Mouse (Mus musculus) heart, postnatal 0 days (tissue): ENCODE measurements around the gene Ptprm. TPM values are rescaled to one million over a fixed set of nuclear protein-coding genes. Genes with fewer than 3 reads are reported as not detected.

Experiments
- ATAC-seq: fragments of 200-750 bp; cut with Nextera tagmentation; 2 replicates; pipeline ENCODE4 v1.8.0; 2017; ENCODE audit warnings: low read depth, moderate number of reproducible peaks, moderate library complexity; ENCODE audit not compliant: insufficient read depth
- DNase-seq: peaks from one replicate; pipeline ENCODE4 v3.0.0-alpha.2; 2016; ENCODE audit warnings: low spot score
- H3K27ac ChIP-seq: fragments of 300-500 bp; sonication (generic); 2 replicates; pipeline ENCODE4 v1.5.1; 2014; ENCODE audit warnings: low read depth, mild to moderate bottlenecking
- H3K27me3 ChIP-seq: fragments of 300-500 bp; sonication (generic); 2 replicates; pipeline ENCODE4 v1.6.1; 2014; ENCODE audit warnings: low read length, mixed read lengths; ENCODE audit not compliant: control insufficient read depth, insufficient read depth
- H3K36me3 ChIP-seq: fragments of 300-500 bp; sonication (generic); replicated peaks from 2 replicates; pipeline ENCODE4 v1.6.1; 2014; ENCODE audit warnings: low read length, mixed read lengths; ENCODE audit not compliant: control insufficient read depth, insufficient read depth
- H3K4me1 ChIP-seq: fragments of 300-500 bp; sonication (generic); 2 replicates; pipeline ENCODE4 v1.6.1; 2014; ENCODE audit warnings: antibody characterized with exemption; ENCODE audit not compliant: control insufficient read depth, insufficient read depth
- H3K4me2 ChIP-seq: fragments of 300-500 bp; sonication (generic); 2 replicates; pipeline ENCODE4 v1.6.1; 2014; ENCODE audit warnings: low read depth, mild to moderate bottlenecking, low read length, moderate library complexity
- H3K4me3 ChIP-seq: fragments of 300-500 bp; sonication (generic); 2 replicates; pipeline ENCODE4 v1.5.1; 2014; ENCODE audit warnings: low read depth, low read length
- H3K9ac ChIP-seq: fragments of 300-500 bp; sonication (generic); replicated peaks from 2 replicates; pipeline ENCODE4 v1.6.1; 2014; ENCODE audit warnings: low read depth, low read length, mixed read lengths
- H3K9me3 ChIP-seq: fragments of 300-500 bp; sonication (generic); replicated peaks from 2 replicates; pipeline ENCODE4 v1.6.1; 2016; ENCODE audit warnings: low read length; ENCODE audit not compliant: control insufficient read depth
- CTCF ChIP-seq: IDR thresholded peaks from 2 replicates; pipeline ENCODE4 v1.5.1; 2016; ENCODE audit warnings: antibody characterized with exemption, control low read depth, low read depth
- EP300 ChIP-seq: IDR thresholded peaks from 2 replicates; pipeline ENCODE4 v1.6.1; 2016; ENCODE audit warnings: antibody characterized with exemption, low read depth
- WGBS: fragments of 180-500 bp; shearing (Covaris S2); extraction: QIAGEN DNeasy Blood & Tissue Kit; methylation state at CpG from one replicate; pipeline ENCODE4 v1.1.7; 2014; 5-methylcytosine and 5-hydroxymethylcytosine counted together
- polyA plus RNA-seq: library from polyadenylated mRNA; unstranded; fragments of >200 nt; fragmentation: Nextera tagmentation; extraction: Ambion mirVana; gene quantifications from 2 replicates; pipeline ENCODE4 v1.2.1, GENCODE M21; 2015
- total RNA-seq: library from RNA; depleted of rRNA; stranded (reverse); fragments of >200 nt; gene quantifications from 2 replicates; pipeline ENCODE4 v1.2.3, GENCODE M21; 2014; ENCODE audit warnings: low replicate concordance

Gene Ptprm
- total and polyA plus RNA-seq, 2 experiments from 2014 or later, result 11.9 to 48.0 TPM

DNA sequence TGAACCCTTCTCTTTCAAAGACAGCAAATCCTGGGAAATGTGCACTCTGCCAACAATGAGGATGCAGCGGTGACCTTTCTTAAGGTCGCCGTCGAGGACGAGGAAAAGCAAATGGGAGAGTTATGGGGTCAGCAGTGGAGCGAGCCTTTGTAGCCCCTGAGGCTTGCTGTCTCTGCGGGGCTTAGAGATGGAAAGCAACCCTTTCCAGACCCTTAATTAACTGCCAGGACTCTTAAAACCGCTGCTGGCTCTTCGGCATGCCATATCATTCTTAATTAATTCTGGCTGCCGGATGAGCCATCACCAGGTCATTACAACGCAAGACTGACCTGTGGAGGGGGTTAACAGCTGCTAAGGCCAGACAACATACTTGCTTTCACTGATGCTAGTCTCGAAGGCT lies 568.1 kb downstream of the Ptprm start:
- Histone ChIP-seq H3K27ac (no peak overlapping the region), H3K9me3 (no peaks in the 10 kb centered on the region), H3K4me2 (no peak overlapping the region), H3K36me3 (no peaks in the 10 kb centered on the region), H3K27me3 (no peaks in the 10 kb centered on the region), H3K9ac (no peak overlapping the region), H3K4me1 (no peaks in the 10 kb centered on the region), H3K4me3 (no peak overlapping the region)
- 72% methylated on average over 12 of the region's 12 CpGs for WGBS
- ATAC-seq, result no peak
- DNase-seq, result no peak
- TF ChIP-seq EP300, result no peak
- TF ChIP-seq CTCF, result no peak

GRCm38 (mm10) chr17:66785586-66785985 lies 568.7 kb downstream of the Ptprm start:
- no peak overlapping the region for H3K27ac ChIP-seq
- no peak overlapping the region for H3K4me2 ChIP-seq
- H3K9me3 ChIP-seq, result no peaks in the 10 kb centered on the region
- no peaks in the 10 kb centered on the region for H3K36me3 ChIP-seq
- ATAC-seq (no peak), DNase-seq (no peak)
- H3K4me1 ChIP-seq, result no peaks in the 10 kb centered on the region
- 89% methylated on average over 11 of the region's 11 CpGs for WGBS
- H3K9ac ChIP-seq, result no peak overlapping the region
- TF ChIP-seq CTCF, result no peak
- no peak for TF ChIP-seq EP300
- no peaks in the 10 kb centered on the region for H3K27me3 ChIP-seq
- no peak overlapping the region for H3K4me3 ChIP-seq

DNA sequence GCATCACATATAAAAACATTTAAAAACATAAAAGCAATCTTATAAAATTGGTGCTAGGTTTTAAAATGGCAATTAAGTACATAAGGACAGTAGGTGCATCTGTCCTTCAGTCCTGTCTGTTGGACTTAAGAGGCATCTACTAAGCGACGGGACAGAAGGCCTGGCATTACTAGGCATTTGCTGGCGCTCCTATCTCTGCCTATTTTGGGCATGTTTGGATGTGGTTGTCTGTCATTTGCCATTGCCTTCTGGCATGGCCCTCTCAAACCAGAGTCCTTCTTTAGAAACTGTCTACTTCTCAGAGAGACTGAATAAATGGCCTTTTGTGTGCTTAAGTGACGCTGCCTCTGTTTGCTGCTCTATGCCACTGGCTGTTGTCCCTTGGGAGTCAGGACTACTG lies 570.7 kb downstream of the Ptprm start:
- whole genome bisulfite sequencing, result 57% methylated on average over 4 of the region's 4 CpGs
- no peak for TF ChIP-seq CTCF
- no peak for TF ChIP-seq EP300
- Histone ChIP-seq H3K4me2 (no peak overlapping the region), H3K9me3 (no peaks in the 10 kb centered on the region), H3K27me3 (no peaks in the 10 kb centered on the region), H3K36me3 (no peaks in the 10 kb centered on the region), H3K4me1 (no peaks in the 10 kb centered on the region), H3K9ac (no peak overlapping the region), H3K27ac (no peak overlapping the region), H3K4me3 (no peak overlapping the region)
- ATAC-seq (no peak), DNase-seq (no peak)

GRCm38 (mm10) chr17:66783075-66783492 lies 571.2 kb downstream of the Ptprm start:
- DNase-seq (no peak), ATAC-seq (no peak)
- no peak for TF ChIP-seq CTCF
- no peak for TF ChIP-seq EP300
- no peaks in the 10 kb centered on the region for H3K27me3 ChIP-seq
- WGBS, result 54% methylated on average over 10 of the region's 10 CpGs
- H3K4me2 ChIP-seq, result no peak overlapping the region
- no peaks in the 10 kb centered on the region for H3K36me3 ChIP-seq
- H3K9ac ChIP-seq, result no peak overlapping the region
- no peaks in the 10 kb centered on the region for H3K4me1 ChIP-seq
- H3K4me3 ChIP-seq, result no peak overlapping the region
- H3K9me3 ChIP-seq, result no peaks in the 10 kb centered on the region
- no peak overlapping the region for H3K27ac ChIP-seq

GRCm38 (mm10) chr17:66781910-66782309 lies 572.3 kb downstream of the Ptprm start:
- DNase-seq, result no peak
- Histone ChIP-seq H3K36me3 (no peaks in the 10 kb centered on the region), H3K27ac (no peak overlapping the region), H3K9me3 (no peaks in the 10 kb centered on the region), H3K27me3 (no peaks in the 10 kb centered on the region), H3K4me2 (no peak overlapping the region), H3K4me1 (no peaks in the 10 kb centered on the region), H3K4me3 (no peak overlapping the region), H3K9ac (no peak overlapping the region)
- TF ChIP-seq CTCF (no peak), EP300 (no peak)
- WGBS, result 75% methylated on average over 3 of the region's 3 CpGs
- ATAC-seq, result no peak

- no peak for TF ChIP-seq EP300
- TF ChIP-seq CTCF, result no peak
- Histone ChIP-seq H3K36me3 (no peaks in the 10 kb centered on the region), H3K4me2 (no peak overlapping the region), H3K9ac (no peak overlapping the region), H3K4me1 (no peaks in the 10 kb centered on the region), H3K27me3 (no peaks in the 10 kb centered on the region), H3K9me3 (no peaks in the 10 kb centered on the region), H3K4me3 (no peak overlapping the region), H3K27ac (no peak overlapping the region)
- 88% methylated on average over 1 of the region's 1 CpGs for WGBS
- ATAC-seq, result no peak
- no peak for DNase-seq
Measured at GRCm38 (mm10) chr17:66779026-66779425, 575.2 kb downstream of the Ptprm start.
